Mouse (Mus musculus) myocyte (in vitro differentiated cells): Measurements from ENCODE around the gene Gpr137c.

ENCODE experiments used
- CEBPB ChIP-seq: IDR thresholded peaks from 2 replicates; pipeline ENCODE4 v1.6.1; 2011; ENCODE audit warnings: mild to moderate bottlenecking, moderate library complexity; ENCODE audit not compliant: poor library complexity, insufficient read depth, severe bottlenecking
- E2F4 ChIP-seq: IDR thresholded peaks from one replicate; pipeline ENCODE4 v1.6.1; 2011; ENCODE audit warnings: mild to moderate bottlenecking, control low read depth, moderate library complexity; ENCODE audit not compliant: insufficient read depth
- MAX ChIP-seq: IDR thresholded peaks from one replicate; pipeline ENCODE4 v1.6.1; 2011; ENCODE audit warnings: low read depth, mild to moderate bottlenecking, control low read depth
- MYOG ChIP-seq, 3 experiments: IDR thresholded peaks; one replicate each; pipeline ENCODE4 v1.6.1; 2011; ENCODE audit warnings: control low read depth in 2 of 3, low read depth in 2 of 3, mild to moderate bottlenecking in 2 of 3; ENCODE audit not compliant: insufficient read length in 2 of 3, control insufficient read depth in 1 of 3, insufficient read depth in 1 of 3
- POLR2A ChIP-seq: IDR thresholded peaks from one replicate; pipeline ENCODE4 v1.6.1; 2011; ENCODE audit warnings: low read depth, mild to moderate bottlenecking, control low read depth, moderate library complexity; ENCODE audit not compliant: insufficient read length
- POLR2AphosphoS2 ChIP-seq: IDR thresholded peaks from one replicate; pipeline ENCODE4 v1.6.1; 2011; ENCODE audit warnings: low read depth, control low read depth; ENCODE audit not compliant: insufficient read length
- SRF ChIP-seq: IDR thresholded peaks from one replicate; pipeline ENCODE4 v1.6.1; 2011; ENCODE audit warnings: low read depth; ENCODE audit not compliant: control insufficient read depth, insufficient read length
- TCF12 ChIP-seq: IDR thresholded peaks from one replicate; pipeline ENCODE4 v1.6.1; 2011; ENCODE audit warnings: mild to moderate bottlenecking, control low read depth; ENCODE audit not compliant: poor library complexity, insufficient read depth, severe bottlenecking
- TCF3 ChIP-seq: IDR thresholded peaks from one replicate; pipeline ENCODE4 v1.6.1; 2011; ENCODE audit warnings: low read depth, control low read depth; ENCODE audit not compliant: insufficient read length
- USF1 ChIP-seq: IDR thresholded peaks from one replicate; pipeline ENCODE4 v1.6.1; 2011; ENCODE audit warnings: low read depth, mild to moderate bottlenecking, control low read depth, moderate library complexity

DNA sequence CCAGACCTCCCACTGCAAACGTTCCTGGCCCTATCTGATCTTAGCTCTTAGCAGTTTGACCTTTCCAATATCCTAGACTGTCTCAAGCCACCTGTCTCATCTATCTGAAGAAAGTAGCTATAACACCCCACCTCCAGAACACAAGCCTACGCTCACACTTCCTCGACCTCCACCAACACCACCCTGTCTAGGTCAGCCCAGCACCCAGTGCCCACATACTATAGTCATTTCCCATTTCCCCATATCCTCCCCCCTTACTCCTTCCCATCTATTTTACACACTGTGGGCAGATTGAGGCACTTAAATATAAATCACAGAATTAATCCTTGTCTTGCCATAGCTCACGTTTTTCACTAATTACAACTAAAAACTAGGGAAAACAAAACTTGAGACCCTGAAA is 37.9 kb upstream of the Gpr137c start:
- TF ChIP-seq POLR2A (no peak), USF1 (no peak), POLR2AphosphoS2 (no peak), TCF3 (no peak), MYOG (IDR thresholded peaks at IDR 0.05; ENCODE audit: control insufficient read depth in 1 of 3, insufficient read depth in 1 of 3, insufficient read length in 2 of 3, low read depth in 2 of 3) (no peak), MAX (no peak), CEBPB (no peak), TCF12 (no peak), E2F4 (no peak), SRF (no peak)
